In genomic region chr11:107041396-107041795, GRCm38 (mm10) we compare ENCODE assay signal across 13 mouse cellular contexts.
"Had no signal": no experiment of that assay in that cellular context is flagged by ENCODE, and none has a peak within 500 bp of the region (broad histone marks: within the 10 kb centered on the region; RNA-seq: fewer than 3 reads in every experiment).

No protein-coding gene starts in this region.

- DNase-seq: lung, adult 18-20 months; lung, embryonic 14.5 days; lung, postnatal 10 days; lung, postnatal 4 days; midbrain, embryonic 14.5 days; retina, postnatal 1 day; right cerebral cortex, adult 18-20 months; right cerebral cortex, postnatal 25 days; right cerebral cortex, postnatal 4 days; spleen, adult 18-20 months; thymus, adult 18-20 months; thymus, postnatal 14 days; thymus, postnatal 36 days had no signal
